Mouse (Mus musculus): Measurements from ENCODE around the gene Rnaseh2a.

The Rnaseh2a gene

GRCm38 (mm10) chr8:84969241-84970134, at the start of gene Rnaseh2a, which contains the start of the genes Gm49661 and Prdx2:
Gene Rnaseh2a, minus strand, starts transcription at chr8:84969767.
Gene Gm49661, minus strand, starts transcription at chr8:84969433.
Gene Prdx2, plus strand, starts transcription at chr8:84969587.
- DNase-seq = peak; percentile 74

DNA sequence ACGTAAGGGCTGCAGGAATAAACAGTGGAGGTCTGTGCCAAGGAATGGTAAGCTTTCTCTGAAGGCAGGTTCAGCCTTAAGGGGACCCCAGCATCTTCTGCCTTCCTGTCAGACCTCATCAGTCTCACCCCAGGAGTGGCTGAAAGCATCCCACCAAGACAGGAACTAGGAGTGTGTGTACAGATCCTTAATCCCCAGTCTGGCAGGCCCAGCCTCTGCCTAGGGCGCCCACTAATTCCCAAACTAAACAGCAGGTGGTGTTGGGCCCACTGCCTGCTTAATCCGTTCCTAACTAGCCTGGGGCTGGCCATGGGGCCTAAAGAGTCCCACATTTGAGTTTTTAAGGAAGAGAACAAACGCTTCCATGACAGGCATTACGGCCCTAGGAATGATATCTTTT, 47.6 kb upstream of the Rnaseh2a start:
- no peak for DNase-seq

GRCm38 (mm10) chr8:85016724-85017123, 47.2 kb upstream of the Rnaseh2a start:
- DNase-seq = no peak

DNA sequence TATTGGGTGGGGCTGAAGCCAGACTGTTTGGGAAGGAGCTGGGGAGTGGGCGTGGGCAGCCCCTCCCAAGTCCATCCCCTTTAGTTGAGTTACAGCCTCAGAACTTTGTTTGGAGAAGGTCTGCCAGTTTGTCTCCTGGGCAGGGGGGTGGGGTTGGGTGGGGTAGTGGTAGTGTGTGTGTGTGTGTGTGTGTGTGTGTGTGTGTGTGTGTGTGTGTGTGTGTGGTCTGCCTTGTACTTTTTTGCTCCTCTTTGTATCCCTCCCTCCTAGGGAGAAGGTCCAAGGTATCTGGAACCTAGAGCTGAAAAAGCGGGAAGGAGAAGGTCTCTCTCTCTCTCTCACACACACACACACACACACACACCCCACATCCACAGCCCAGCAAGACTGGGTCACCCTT, 44.9 kb upstream of the Rnaseh2a start, which contains the start of gene Best2:
Gene Best2, minus strand, starts transcription at position 101 of the 400 bp plus-strand sequence.
- DNase-seq = no peak

DNA sequence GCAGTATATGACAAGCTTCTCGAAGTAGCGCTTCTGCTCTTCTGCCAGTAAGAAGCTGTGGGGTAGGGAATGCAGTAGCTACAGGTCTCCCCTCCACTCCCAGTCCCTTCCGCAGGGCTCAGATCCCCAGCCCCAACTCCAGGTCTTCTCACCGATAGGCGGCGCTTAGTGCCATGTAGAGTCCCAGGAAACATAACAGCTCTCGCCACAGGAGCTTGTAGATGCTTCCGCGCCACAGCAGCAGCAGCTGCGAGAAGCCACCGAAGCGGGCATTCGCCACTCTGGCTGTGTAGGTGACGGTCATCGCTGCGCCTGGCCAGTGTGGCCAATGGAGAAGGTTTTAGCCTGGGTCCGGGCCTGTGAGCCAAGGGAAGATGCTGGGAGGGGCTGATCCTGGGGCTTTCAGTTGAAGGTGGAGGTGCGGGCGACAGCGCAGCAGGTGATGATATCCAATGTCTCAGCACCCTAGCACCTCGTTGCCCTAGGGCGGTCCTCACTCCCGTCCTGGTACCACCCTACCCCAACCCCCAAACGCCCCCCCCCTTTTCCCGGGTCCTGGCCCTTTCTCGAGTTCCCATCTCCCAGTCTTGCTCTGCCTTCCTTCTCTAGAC, 43.8 kb upstream of the Rnaseh2a start:
- peak; percentile 79 for DNase-seq

GRCm38 (mm10) chr8:85011242-85011641, 41.7 kb upstream of the Rnaseh2a start:
- DNase-seq = no peak

DNA sequence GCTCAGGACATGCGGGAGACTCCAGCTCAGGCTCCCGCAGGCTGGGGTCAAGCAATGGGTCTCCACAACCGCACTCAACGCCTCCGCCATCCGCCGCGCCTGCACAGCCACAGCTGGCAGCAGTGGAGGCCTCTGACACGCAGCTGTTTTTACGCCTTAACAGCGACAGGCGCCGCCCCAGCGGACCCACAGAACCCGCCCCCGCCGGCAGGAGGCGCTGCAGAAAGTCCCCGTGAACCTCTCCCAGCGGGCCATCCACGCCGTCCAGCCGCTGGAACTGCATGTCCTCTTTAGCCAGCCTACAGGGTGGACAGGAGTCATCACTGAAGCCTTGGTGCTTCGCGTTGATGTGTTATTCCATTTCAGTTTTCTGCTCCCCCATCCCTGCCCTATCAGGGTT, 38.1 kb upstream of the Rnaseh2a start:
- DNase-seq = peak; percentile 69

GRCm38 (mm10) chr8:84997649-84998295, 28.2 kb upstream of the Rnaseh2a start:
- DNase-seq = peak; percentile 95

DNA sequence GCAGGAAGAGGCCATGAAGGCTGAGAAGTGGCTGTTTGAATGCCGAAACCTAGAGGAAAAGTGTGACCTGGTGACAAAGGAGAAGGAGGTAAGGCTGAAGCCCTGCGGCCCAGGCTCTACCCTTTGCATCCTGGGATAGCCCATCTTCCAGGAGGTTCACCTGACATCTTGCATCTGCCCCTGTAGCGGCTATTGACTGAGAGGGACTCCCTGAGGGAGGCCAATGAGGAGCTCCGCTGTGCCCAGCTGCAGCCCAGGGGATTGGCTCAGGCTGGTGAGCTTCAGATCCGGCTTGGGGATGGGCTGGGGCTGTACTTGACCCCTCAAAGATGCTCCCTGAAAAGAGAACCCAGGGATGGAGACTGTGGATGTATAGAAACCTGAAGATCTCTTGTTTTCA, 27.4 kb upstream of the Rnaseh2a start:
- no peak for DNase-seq

- DNase-seq = no peak
Measured at GRCm38 (mm10) chr8:84995680-84996079, 26.1 kb upstream of the Rnaseh2a start.

- DNase-seq = no peak
Measured at GRCm38 (mm10) chr8:84994375-84994774, 24.8 kb upstream of the Rnaseh2a start.

DNA sequence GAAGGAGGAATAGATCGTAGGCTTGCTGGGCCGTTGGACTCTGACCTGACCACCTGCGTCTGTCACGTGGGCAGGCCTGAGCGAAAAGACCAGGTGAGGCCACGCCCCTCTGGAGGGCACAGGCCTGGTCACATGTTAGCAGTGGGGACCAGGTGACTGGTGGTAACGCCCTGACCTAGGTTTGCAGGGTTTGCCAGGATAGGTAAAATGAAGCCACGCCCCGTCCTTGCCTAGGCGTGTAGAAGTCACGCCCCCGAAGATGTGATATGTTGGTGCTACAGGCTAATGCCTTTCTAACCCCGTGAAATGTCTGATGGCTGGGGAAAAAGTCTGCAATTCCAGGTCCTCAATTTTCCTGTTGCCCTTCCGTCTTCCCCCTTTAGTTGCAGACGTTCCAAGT, 21.3 kb upstream of the Rnaseh2a start:
- peak; percentile 69 for DNase-seq

GRCm38 (mm10) chr8:84990349-84990748, 20.8 kb upstream of the Rnaseh2a start, which contains the start of gene Hook2:
Gene Hook2, plus strand, starts transcription at chr8:84990603.
- peak; percentile 99 for DNase-seq

GRCm38 (mm10) chr8:84989810-84990209, 20.2 kb upstream of the Rnaseh2a start:
- DNase-seq = peak; percentile 98

GRCm38 (mm10) chr8:84989311-84989731, 19.8 kb upstream of the Rnaseh2a start:
- peak; percentile 56 for DNase-seq

DNA sequence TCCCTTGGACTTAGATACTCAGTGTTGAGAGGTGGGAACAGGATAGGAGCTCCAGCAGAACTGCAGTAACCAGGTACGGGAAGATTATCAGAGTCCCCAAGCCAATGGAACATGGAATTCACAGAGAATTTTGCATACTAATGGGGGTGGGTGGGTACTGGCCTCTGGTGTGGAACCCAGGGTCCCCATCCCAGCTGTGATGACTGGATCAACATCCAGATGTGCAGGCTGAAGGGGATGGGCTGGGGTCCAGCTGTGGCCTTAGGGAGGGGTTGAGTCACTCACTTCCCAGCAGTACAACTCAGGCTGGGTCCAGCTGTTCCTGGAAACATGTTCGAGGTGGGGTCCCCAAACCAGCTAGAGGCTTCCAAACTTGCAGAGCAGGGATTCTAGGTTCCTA, 18.3 kb upstream of the Rnaseh2a start:
- DNase-seq = no peak

GRCm38 (mm10) chr8:84987388-84987787, 17.8 kb upstream of the Rnaseh2a start:
- DNase-seq = no peak

GRCm38 (mm10) chr8:84986379-84986945, 16.9 kb upstream of the Rnaseh2a start:
- no peak for DNase-seq

DNA sequence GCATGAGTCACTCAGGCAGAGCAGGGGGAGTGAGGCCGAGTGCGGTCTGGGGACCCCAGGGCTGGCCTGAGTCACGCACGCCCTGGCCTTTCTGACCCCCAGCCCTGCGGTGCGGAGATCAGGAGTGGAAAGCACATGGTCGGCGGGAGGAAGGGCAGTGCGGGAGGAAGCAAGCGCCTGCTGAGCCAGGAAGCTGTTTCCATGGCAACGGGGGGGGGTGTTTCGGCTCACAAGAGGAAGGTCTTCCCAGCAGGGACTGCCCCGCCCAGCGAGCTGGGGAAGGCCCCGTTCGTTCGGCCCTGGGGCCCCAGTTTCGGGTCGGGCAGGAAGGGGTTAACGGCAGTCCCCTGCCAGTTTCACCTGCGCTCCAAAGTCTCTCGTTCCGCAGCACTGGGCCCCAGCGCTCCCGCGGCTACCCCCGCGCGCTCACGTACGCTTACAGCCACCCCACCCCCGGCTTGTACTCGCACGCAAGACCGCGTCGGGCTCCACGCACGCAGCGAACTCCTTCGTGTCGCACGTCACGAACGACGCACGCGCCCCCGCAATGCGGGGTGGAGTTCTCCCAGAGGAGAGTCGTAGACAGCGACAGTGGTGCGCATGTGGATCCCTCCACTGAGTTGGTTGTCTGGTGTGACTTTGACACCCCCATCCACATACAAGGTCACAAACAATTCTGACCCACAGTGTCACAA, 16.3 kb upstream of the Rnaseh2a start:
- DNase-seq = peak; percentile 94

- DNase-seq = peak; percentile 48
Measured at GRCm38 (mm10) chr8:84985049-84985683, 15.6 kb upstream of the Rnaseh2a start.

GRCm38 (mm10) chr8:84984294-84985048, 14.9 kb upstream of the Rnaseh2a start:
- DNase-seq = peak; percentile 73

All from lung, postnatal 14 days (tissue).